ENCODE assay signal across 22 mouse cellular contexts in the genomic region with DNA sequence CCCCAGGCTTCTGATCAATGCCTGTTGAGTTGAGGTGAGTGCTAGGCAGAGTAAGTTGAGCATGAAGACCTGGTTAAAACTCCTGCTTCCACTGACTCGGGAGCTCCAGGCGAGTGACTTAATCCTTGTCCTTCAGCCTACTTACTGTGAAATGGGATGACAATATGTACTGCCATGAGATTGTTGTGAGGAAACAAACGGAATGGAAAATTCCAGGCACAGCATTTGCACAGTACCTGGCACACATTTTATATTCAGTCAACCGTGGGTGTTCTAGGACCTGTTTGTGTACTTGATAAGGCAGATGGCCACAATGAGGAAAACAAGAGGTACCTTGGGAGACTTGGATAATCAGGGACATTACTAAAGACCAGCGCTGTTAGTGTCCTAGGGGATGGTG.
"Had no signal": no experiment of that assay in that cellular context is flagged by ENCODE, and none has a peak within 500 bp of the region (broad histone marks: within the 10 kb centered on the region; RNA-seq: fewer than 3 reads in every experiment).

No protein-coding gene starts in this region.

- H3K4me3 ChIP-seq: limb, embryonic 10.5 days; limb, embryonic 13.5 days; liver, embryonic 12.5 days; liver, embryonic 15.5 days; lung, embryonic 15.5 days; megakaryocyte, embryonic 14.5 days; midbrain, embryonic 10.5 days; midbrain, embryonic 13.5 days; myocyte; neural tube, embryonic 13.5 days; stomach, embryonic 15.5 days had no signal

- DNase-seq: kidney, postnatal 14 days; kidney, postnatal 4 days; liver; lung, adult 18-20 months; lung, postnatal 10 days; lung, postnatal 36 days; retina, postnatal 1 day; right cerebral cortex, postnatal 25 days; spleen, adult 18-20 months; thymus, postnatal 25 days had no signal

- ATAC-seq: liver, embryonic 12.5 days; midbrain, embryonic 13.5 days; midbrain, embryonic 16.5 days had no signal

- H3K27ac ChIP-seq: limb, embryonic 10.5 days; limb, embryonic 13.5 days; liver, embryonic 12.5 days; liver, embryonic 15.5 days; lung, embryonic 15.5 days; midbrain, embryonic 10.5 days; midbrain, embryonic 13.5 days; neural tube, embryonic 13.5 days; stomach, embryonic 15.5 days had no signal
